In the genomic region with DNA sequence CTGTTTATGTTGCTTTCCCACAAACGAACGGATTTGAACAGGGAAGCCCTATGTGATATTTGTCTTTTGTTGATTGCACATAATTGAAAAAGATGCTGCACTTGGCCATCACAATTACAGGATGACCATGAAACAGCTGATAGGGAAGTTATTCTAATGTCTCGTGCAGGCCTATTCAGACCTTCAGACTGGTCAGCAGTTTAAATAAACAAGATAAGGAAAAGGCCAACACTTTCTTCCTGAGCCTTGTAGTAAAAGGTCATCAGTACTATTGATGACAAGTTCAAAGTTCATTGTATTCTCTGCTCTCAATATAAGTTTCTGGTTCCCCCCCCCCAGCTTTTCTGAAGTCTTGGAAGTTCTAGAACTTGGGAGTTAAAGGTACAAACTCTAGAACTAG, we compare ENCODE assay signal across 33 mouse cellular contexts. TPM values are rescaled to one million over a fixed set of nuclear protein-coding genes. Genes with fewer than 3 reads are reported as not detected.
"Had no signal": no experiment of that assay in that cellular context is flagged by ENCODE, and none has a peak within 500 bp of the region (broad histone marks: within the 10 kb centered on the region; RNA-seq: fewer than 3 reads in every experiment).

No protein-coding gene starts in this region.

- H3K4me2 ChIP-seq: heart, embryonic 11.5 days; heart, embryonic 13.5 days; heart, embryonic 15.5 days; hindbrain, embryonic 12.5 days; hindbrain, embryonic 14.5 days; intestine, embryonic 15.5 days; limb, embryonic 12.5 days had no signal

- H3K36me3 ChIP-seq: heart, embryonic 13.5 days; heart, embryonic 15.5 days; hindbrain, embryonic 10.5 days; hindbrain, embryonic 12.5 days; intestine, embryonic 15.5 days; limb, embryonic 12.5 days had no signal

- H3K27ac ChIP-seq: gastrocnemius, adult 2 months; heart, adult 2 months; heart, embryonic 13.5 days; heart, embryonic 15.5 days; hindbrain, embryonic 10.5 days; hindbrain, embryonic 12.5 days; hindbrain, embryonic 14.5 days; intestine, embryonic 15.5 days; layer of hippocampus, adult 2 months; limb, embryonic 12.5 days had no signal

- H3K27me3 ChIP-seq: hindbrain, embryonic 12.5 days; intestine, embryonic 15.5 days had no signal

- DNase-seq: gastrocnemius, adult 2 months; gastrocnemius, postnatal 10 days; gastrocnemius, postnatal 25 days; heart, adult 2 months; heart, postnatal 14 days; heart, postnatal 4 days; kidney, adult 18-20 months; kidney, adult 8-10 months; kidney, postnatal 10 days; kidney, postnatal 25 days; kidney, postnatal 4 days; layer of hippocampus, postnatal 36 days; left cerebral cortex, postnatal 4 days had no signal

- ATAC-seq: forebrain, embryonic 16.5 days; hindbrain, embryonic 16.5 days; inflammation-experienced regulatory T-cells, adult 6 months; intestine, embryonic 15.5 days; intestine, postnatal 0 days had no signal

- H3K9me3 ChIP-seq: heart, embryonic 13.5 days; heart, embryonic 15.5 days; hindbrain, embryonic 10.5 days; hindbrain, embryonic 12.5 days; intestine, embryonic 15.5 days; limb, embryonic 12.5 days had no signal

- H3K9ac ChIP-seq: heart, embryonic 13.5 days; heart, embryonic 15.5 days; hindbrain, embryonic 12.5 days; hindbrain, embryonic 14.5 days; intestine, embryonic 15.5 days; limb, embryonic 12.5 days had no signal

- H3K4me1 ChIP-seq: heart, embryonic 13.5 days; heart, embryonic 15.5 days; hindbrain, embryonic 10.5 days; hindbrain, embryonic 12.5 days; intestine, embryonic 15.5 days; limb, embryonic 12.5 days had no signal

- H3K4me3 ChIP-seq: gastrocnemius, adult 2 months; heart, adult 2 months; heart, embryonic 13.5 days; heart, embryonic 15.5 days; hindbrain, embryonic 10.5 days; hindbrain, embryonic 12.5 days; intestine, embryonic 15.5 days; layer of hippocampus, adult 2 months; limb, embryonic 12.5 days had no signal

RNA-seq across cellular contexts. Expression of a gene that starts 29.1 kb away (rescaled TPM):
- total RNA-seq: gastrocnemius, adult 2 months; gastrocnemius, postnatal 10 days; gastrocnemius, postnatal 25 days; gastrocnemius, postnatal 4 days; granulocyte monocyte progenitor cell, adult 5-6 weeks; heart, adult 2 months; heart, postnatal 14 days; heart, postnatal 4 days; layer of hippocampus, postnatal 10 days; left cerebral cortex, postnatal 4 days had no signal
- polyA plus RNA-seq: forebrain, embryonic 16.5 days; heart, adult 2 months; heart, embryonic 11.5 days; heart, embryonic 13.5 days; heart, embryonic 15.5 days; heart, postnatal 0 days; inflammation-experienced regulatory T-cells, adult 6 months; intestine, embryonic 15.5 days; intestine, postnatal 0 days; kidney, embryonic 14.5 days; kidney, embryonic 16.5 days; limb, embryonic 14.5 days had no signal
